Mouse (Mus musculus): ENCODE results near the gene Wfdc6b. TPM values are rescaled to one million over a fixed set of nuclear protein-coding genes. Genes with fewer than 3 reads are reported as not detected.

Gene Wfdc6b
- polyA plus RNA-seq, 1 experiment from 2014 or later, result not detected

- Histone ChIP-seq H3K4me3 (ENCODE audit: low read length) (no peak overlapping the region), H3K9me3 (ENCODE audit: control insufficient read depth, low read length) (no peaks in the 10 kb centered on the region), H3K27ac (ENCODE audit: low read length) (no peak overlapping the region), H3K27me3 (ENCODE audit: control insufficient read depth, insufficient read depth, low read depth, low read length) (no peaks in the 10 kb centered on the region), H3K36me3 (ENCODE audit: control insufficient read depth, insufficient read depth, low read length) (no peaks in the 10 kb centered on the region), H3K4me2 (ENCODE audit: low read depth, low read length) (no peak overlapping the region), H3K4me1 (replicated peaks; ENCODE audit: control insufficient read depth, insufficient read depth, low read length) (no peaks in the 10 kb centered on the region), H3K9ac (ENCODE audit: low read length) (no peak overlapping the region)
- no peak for ATAC-seq (ENCODE audit: low read depth)
- WGBS, result 91% methylated on average over 3 of the region's 3 CpGs
Measured at GRCm38 (mm10) chr2:164603482-164603881, 9.8 kb upstream of the Wfdc6b start.

GRCm38 (mm10) chr2:164604411-164604810, 8.9 kb upstream of the Wfdc6b start:
- WGBS, result 84% methylated on average over 8 of the region's 8 CpGs
- Histone ChIP-seq H3K36me3 (ENCODE audit: control insufficient read depth, insufficient read depth, low read length) (no peaks in the 10 kb centered on the region), H3K27ac (ENCODE audit: low read length) (no peak overlapping the region), H3K4me1 (replicated peaks; ENCODE audit: control insufficient read depth, insufficient read depth, low read length) (no peaks in the 10 kb centered on the region), H3K4me3 (ENCODE audit: low read length) (no peak overlapping the region), H3K27me3 (ENCODE audit: control insufficient read depth, insufficient read depth, low read depth, low read length) (no peaks in the 10 kb centered on the region), H3K4me2 (ENCODE audit: low read depth, low read length) (no peak overlapping the region), H3K9ac (ENCODE audit: low read length) (no peak overlapping the region), H3K9me3 (ENCODE audit: control insufficient read depth, low read length) (no peaks in the 10 kb centered on the region)
- ATAC-seq (ENCODE audit: low read depth), result no peak

GRCm38 (mm10) chr2:164608781-164609180, 4.5 kb upstream of the Wfdc6b start:
- no peaks in the 10 kb centered on the region for H3K4me1 ChIP-seq (replicated peaks; ENCODE audit: control insufficient read depth, insufficient read depth, low read length)
- H3K36me3 ChIP-seq (ENCODE audit: control insufficient read depth, insufficient read depth, low read length), result no peaks in the 10 kb centered on the region
- H3K4me2 ChIP-seq (ENCODE audit: low read depth, low read length), result no peak overlapping the region
- H3K4me3 ChIP-seq (ENCODE audit: low read length), result no peak overlapping the region
- no peak overlapping the region for H3K27ac ChIP-seq (ENCODE audit: low read length)
- no peaks in the 10 kb centered on the region for H3K27me3 ChIP-seq (ENCODE audit: control insufficient read depth, insufficient read depth, low read depth, low read length)
- H3K9me3 ChIP-seq (ENCODE audit: control insufficient read depth, low read length), result no peaks in the 10 kb centered on the region
- no peak for ATAC-seq (ENCODE audit: low read depth)
- no peak overlapping the region for H3K9ac ChIP-seq (ENCODE audit: low read length)
- WGBS, result 50% methylated on average over 6 of the region's 6 CpGs

- no peak for ATAC-seq (ENCODE audit: low read depth)
- 84% methylated on average over 3 of the region's 3 CpGs for WGBS
- no peaks in the 10 kb centered on the region for H3K4me1 ChIP-seq (replicated peaks; ENCODE audit: control insufficient read depth, insufficient read depth, low read length)
- no peaks in the 10 kb centered on the region for H3K36me3 ChIP-seq (ENCODE audit: control insufficient read depth, insufficient read depth, low read length)
- no peak overlapping the region for H3K4me2 ChIP-seq (ENCODE audit: low read depth, low read length)
- no peaks in the 10 kb centered on the region for H3K27me3 ChIP-seq (ENCODE audit: control insufficient read depth, insufficient read depth, low read depth, low read length)
- no peak overlapping the region for H3K27ac ChIP-seq (ENCODE audit: low read length)
- H3K9me3 ChIP-seq (ENCODE audit: control insufficient read depth, low read length), result no peaks in the 10 kb centered on the region
- H3K4me3 ChIP-seq (ENCODE audit: low read length), result no peak overlapping the region
- H3K9ac ChIP-seq (ENCODE audit: low read length), result no peak overlapping the region
Measured at GRCm38 (mm10) chr2:164615386-164615785, 2.1 kb downstream of the Wfdc6b start.

- Histone ChIP-seq H3K27ac (ENCODE audit: low read length) (no peak overlapping the region), H3K9me3 (ENCODE audit: control insufficient read depth, low read length) (no peaks in the 10 kb centered on the region), H3K4me1 (replicated peaks; ENCODE audit: control insufficient read depth, insufficient read depth, low read length) (no peaks in the 10 kb centered on the region), H3K4me3 (ENCODE audit: low read length) (no peak overlapping the region), H3K9ac (ENCODE audit: low read length) (no peak overlapping the region), H3K4me2 (ENCODE audit: low read depth, low read length) (no peak overlapping the region), H3K36me3 (ENCODE audit: control insufficient read depth, insufficient read depth, low read length) (no peaks in the 10 kb centered on the region), H3K27me3 (ENCODE audit: control insufficient read depth, insufficient read depth, low read depth, low read length) (no peaks in the 10 kb centered on the region)
- ATAC-seq (ENCODE audit: low read depth), result no peak
- 47% methylated on average over 5 of the region's 5 CpGs for WGBS
Measured at GRCm38 (mm10) chr2:164619050-164619449, 5.7 kb downstream of the Wfdc6b start.

GRCm38 (mm10) chr2:164621775-164622174, 8.5 kb downstream of the Wfdc6b start:
- no peaks in the 10 kb centered on the region for H3K4me1 ChIP-seq (replicated peaks; ENCODE audit: control insufficient read depth, insufficient read depth, low read length)
- no peaks in the 10 kb centered on the region for H3K36me3 ChIP-seq (ENCODE audit: control insufficient read depth, insufficient read depth, low read length)
- no peak overlapping the region for H3K9ac ChIP-seq (ENCODE audit: low read length)
- no peaks in the 10 kb centered on the region for H3K9me3 ChIP-seq (ENCODE audit: control insufficient read depth, low read length)
- 76% methylated on average over 4 of the region's 4 CpGs for WGBS
- ATAC-seq (ENCODE audit: low read depth), result no peak
- H3K4me2 ChIP-seq (ENCODE audit: low read depth, low read length), result no peak overlapping the region
- H3K4me3 ChIP-seq (ENCODE audit: low read length), result no peak overlapping the region
- no peak overlapping the region for H3K27ac ChIP-seq (ENCODE audit: low read length)
- no peaks in the 10 kb centered on the region for H3K27me3 ChIP-seq (ENCODE audit: control insufficient read depth, insufficient read depth, low read depth, low read length)

- WGBS, result 71% methylated on average over 9 of the region's 9 CpGs
- Histone ChIP-seq H3K4me2 (ENCODE audit: low read depth, low read length) (no peak overlapping the region), H3K4me3 (ENCODE audit: low read length) (no peak overlapping the region), H3K9me3 (ENCODE audit: control insufficient read depth, low read length) (no peaks in the 10 kb centered on the region), H3K27me3 (ENCODE audit: control insufficient read depth, insufficient read depth, low read depth, low read length) (no peaks in the 10 kb centered on the region), H3K36me3 (ENCODE audit: control insufficient read depth, insufficient read depth, low read length) (no peaks in the 10 kb centered on the region), H3K9ac (ENCODE audit: low read length) (no peak overlapping the region), H3K27ac (ENCODE audit: low read length) (no peak overlapping the region), H3K4me1 (replicated peaks; ENCODE audit: control insufficient read depth, insufficient read depth, low read length) (no peaks in the 10 kb centered on the region)
- ATAC-seq (ENCODE audit: low read depth), result no peak
Measured at GRCm38 (mm10) chr2:164635266-164635665, 21.9 kb downstream of the Wfdc6b start.

- no peaks in the 10 kb centered on the region for H3K9me3 ChIP-seq (ENCODE audit: control insufficient read depth, low read length)
- no peak within 1 kb of the TSS for H3K4me2 ChIP-seq (ENCODE audit: low read depth, low read length)
- no peaks in the 10 kb centered on the region for H3K4me1 ChIP-seq (replicated peaks; ENCODE audit: control insufficient read depth, insufficient read depth, low read length)
- no peaks in the 10 kb centered on the region for H3K27me3 ChIP-seq (ENCODE audit: control insufficient read depth, insufficient read depth, low read depth, low read length)
- no peak within 1 kb of the TSS for H3K4me3 ChIP-seq (ENCODE audit: low read length)
- H3K36me3 ChIP-seq (ENCODE audit: control insufficient read depth, insufficient read depth, low read length), result no peaks in the 10 kb centered on the region
- WGBS, result 74% methylated on average over 3 of the region's 3 CpGs
- no peak within 1 kb of the TSS for H3K27ac ChIP-seq (ENCODE audit: low read length)
- H3K9ac ChIP-seq (ENCODE audit: low read length), result no peak within 1 kb of the TSS
- no peak for ATAC-seq (ENCODE audit: low read depth)
Measured at GRCm38 (mm10) chr2:164638696-164639095, 25.4 kb downstream of the Wfdc6b start, which contains the start of gene Wfdc16. Gene Wfdc16, minus strand, starts transcription at chr2:164638796.

- H3K9ac ChIP-seq (ENCODE audit: low read length), result no peak overlapping the region
- no peaks in the 10 kb centered on the region for H3K9me3 ChIP-seq (ENCODE audit: control insufficient read depth, low read length)
- H3K27ac ChIP-seq (ENCODE audit: low read length), result no peak overlapping the region
- 74% methylated on average over 7 of the region's 7 CpGs for WGBS
- H3K27me3 ChIP-seq (ENCODE audit: control insufficient read depth, insufficient read depth, low read depth, low read length), result no peaks in the 10 kb centered on the region
- no peak overlapping the region for H3K4me3 ChIP-seq (ENCODE audit: low read length)
- no peak overlapping the region for H3K4me2 ChIP-seq (ENCODE audit: low read depth, low read length)
- H3K36me3 ChIP-seq (ENCODE audit: control insufficient read depth, insufficient read depth, low read length), result no peaks in the 10 kb centered on the region
- ATAC-seq (ENCODE audit: low read depth), result no peak
- H3K4me1 ChIP-seq (replicated peaks; ENCODE audit: control insufficient read depth, insufficient read depth, low read length), result no peaks in the 10 kb centered on the region
Measured at GRCm38 (mm10) chr2:164641129-164641528, 27.8 kb downstream of the Wfdc6b start.
